Mouse (Mus musculus) lung, embryonic 15.5 days (tissue): Measurements from ENCODE around the gene Cfdp1. TPM values are rescaled to one million over a fixed set of nuclear protein-coding genes. Genes with fewer than 3 reads are reported as not detected.

Experiments used
- ATAC-seq: fragments of 200-750 bp; cut with Nextera tagmentation; 2 replicates; pipeline ENCODE4 v1.8.0; 2017; ENCODE audit warnings: moderate number of reproducible peaks, borderline replicate concordance; ENCODE audit not compliant: low FRiP score, low TSS enrichment; ENCODE audit errors: extremely low read depth
- H3K27ac ChIP-seq: fragments of 300-500 bp; sonication (generic); 2 replicates; pipeline ENCODE4 v1.5.1; 2015; ENCODE audit warnings: moderate library complexity, mild to moderate bottlenecking, inconsistent platforms
- H3K27me3 ChIP-seq: fragments of 300-500 bp; sonication (generic); 2 replicates; pipeline ENCODE4 v1.6.1; 2015; ENCODE audit warnings: inconsistent platforms
- H3K36me3 ChIP-seq: fragments of 300-500 bp; sonication (generic); 2 replicates; pipeline ENCODE4 v1.6.1; 2015; ENCODE audit warnings: inconsistent platforms
- H3K4me1 ChIP-seq: fragments of 300-500 bp; sonication (generic); 2 replicates; pipeline ENCODE4 v1.6.1; 2015; ENCODE audit warnings: inconsistent platforms
- H3K4me2 ChIP-seq: fragments of 300-500 bp; sonication (generic); 2 replicates; pipeline ENCODE4 v1.6.1; 2015; ENCODE audit warnings: inconsistent platforms, mild to moderate bottlenecking, moderate library complexity
- H3K4me3 ChIP-seq: fragments of 300-500 bp; sonication (generic); 2 replicates; pipeline ENCODE4 v1.5.1; 2015; ENCODE audit warnings: mild to moderate bottlenecking, inconsistent platforms
- H3K9ac ChIP-seq: fragments of 300-500 bp; sonication (generic); 2 replicates; pipeline ENCODE4 v1.6.1; 2015; ENCODE audit warnings: inconsistent platforms
- H3K9me3 ChIP-seq: fragments of 300-500 bp; sonication (generic); 2 replicates; pipeline ENCODE4 v1.6.1; 2016; ENCODE audit warnings: inconsistent platforms
- WGBS: fragments of 180-500 bp; shearing (Covaris S2); methylation state at CpG from one replicate; pipeline ENCODE4 v1.1.7; 2015; 5-methylcytosine and 5-hydroxymethylcytosine counted together
- polyA plus RNA-seq: library from polyadenylated mRNA; unstranded; fragments of >200 nt; fragmentation: Nextera tagmentation; extraction: Ambion mirVana; gene quantifications from 2 replicates; pipeline ENCODE4 v1.2.1, GENCODE M21; 2015

The Cfdp1 gene
- polyA plus RNA-seq, 1 experiment from 2014 or later, result 203 TPM

DNA sequence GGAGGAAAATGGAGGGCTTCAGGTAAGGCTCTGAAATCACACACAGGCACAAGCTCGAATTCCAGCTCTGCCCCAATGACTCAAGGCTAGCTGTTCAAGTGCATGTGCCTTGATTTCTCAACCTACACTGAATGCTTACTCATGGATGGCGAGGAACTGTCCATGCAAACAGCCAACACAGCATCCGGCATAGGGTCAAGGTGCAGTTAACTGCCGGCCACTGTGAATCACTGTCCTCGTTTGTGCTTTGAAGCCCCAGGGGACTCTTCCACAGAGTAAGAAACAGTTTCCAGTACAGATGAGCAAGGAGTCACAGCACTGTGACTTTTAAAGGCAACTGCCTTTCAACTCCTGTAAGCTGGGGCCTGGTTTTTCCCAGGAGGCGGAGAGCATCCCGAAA is 74.4 kb downstream of the Cfdp1 start:
- no peaks in the 10 kb centered on the region for H3K9me3 ChIP-seq
- no peak overlapping the region for H3K4me3 ChIP-seq
- ATAC-seq, result no peak
- H3K9ac ChIP-seq, result no peak overlapping the region
- no peak overlapping the region for H3K27ac ChIP-seq
- 76% methylated on average over 7 of the region's 7 CpGs for WGBS
- peaks cover 16% of the 10 kb centered on the region for H3K36me3 ChIP-seq
- H3K4me1 ChIP-seq, result no peaks in the 10 kb centered on the region
- no peaks in the 10 kb centered on the region for H3K27me3 ChIP-seq
- H3K4me2 ChIP-seq, result no peak overlapping the region

DNA sequence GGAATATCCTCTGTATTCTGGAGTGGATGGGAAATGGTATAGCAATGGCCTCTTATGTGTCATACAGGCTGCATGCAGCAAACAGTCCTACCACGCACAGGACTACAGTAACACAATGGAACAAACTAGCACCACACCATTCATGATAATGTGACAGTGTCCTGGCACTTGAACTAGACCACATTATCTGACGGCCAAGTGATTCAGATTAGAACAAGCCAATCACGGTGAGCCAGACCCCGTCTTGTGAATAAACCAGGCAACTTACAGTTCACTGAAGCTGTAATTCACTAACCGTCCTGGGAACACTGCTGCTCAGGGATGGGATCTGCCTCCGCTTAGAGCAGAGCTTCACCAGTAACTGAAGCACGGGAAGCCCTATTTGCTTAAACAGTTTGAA is 75.3 kb downstream of the Cfdp1 start:
- Histone ChIP-seq H3K36me3 (peaks cover 21% of the 10 kb centered on the region), H3K27ac (peak overlapping the region; percentile 19; the same call in 1 of the 2 replicates)
- peak; percentile 49; the same call in 1 of the 2 replicates for ATAC-seq

DNA sequence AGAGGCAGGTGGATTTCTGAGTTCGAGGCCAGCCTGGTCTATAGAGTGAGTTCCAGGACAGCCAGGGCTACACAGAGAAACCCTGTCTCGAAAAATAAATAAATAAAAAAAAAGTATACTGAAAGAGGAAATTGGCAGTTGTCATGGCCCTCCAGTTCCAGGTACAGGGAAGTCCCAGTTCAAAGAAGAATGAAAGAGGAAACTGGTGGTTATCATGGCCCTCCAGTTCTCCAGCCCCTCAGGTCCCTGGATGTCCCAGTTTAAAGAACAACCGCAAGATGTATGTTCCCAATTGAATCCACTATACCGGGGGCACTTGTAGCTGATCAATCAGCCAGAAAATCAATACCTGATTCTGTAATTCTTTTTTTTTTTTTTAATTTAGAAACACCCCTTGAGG is 77.6 kb downstream of the Cfdp1 start:
- Histone ChIP-seq H3K4me2 (no peak overlapping the region), H3K4me3 (no peak overlapping the region), H3K4me1 (peaks cover 6% of the 10 kb centered on the region; the same call in 1 of the 2 replicates), H3K27ac (no peak overlapping the region), H3K9ac (no peak overlapping the region), H3K36me3 (peaks cover 21% of the 10 kb centered on the region), H3K9me3 (no peaks in the 10 kb centered on the region), H3K27me3 (no peaks in the 10 kb centered on the region)
- WGBS, result 90% methylated on average over 4 of the region's 4 CpGs
- no peak for ATAC-seq

More for the DNA sequence above, 75.3 kb downstream of the Cfdp1 start:
- H3K9me3 ChIP-seq, result no peaks in the 10 kb centered on the region
- H3K9ac ChIP-seq, result no peak overlapping the region
- no peaks in the 10 kb centered on the region for H3K4me1 ChIP-seq
- WGBS, result 59% methylated on average over 7 of the region's 7 CpGs
- no peak overlapping the region for H3K4me2 ChIP-seq
- no peaks in the 10 kb centered on the region for H3K27me3 ChIP-seq
- no peak overlapping the region for H3K4me3 ChIP-seq

DNA sequence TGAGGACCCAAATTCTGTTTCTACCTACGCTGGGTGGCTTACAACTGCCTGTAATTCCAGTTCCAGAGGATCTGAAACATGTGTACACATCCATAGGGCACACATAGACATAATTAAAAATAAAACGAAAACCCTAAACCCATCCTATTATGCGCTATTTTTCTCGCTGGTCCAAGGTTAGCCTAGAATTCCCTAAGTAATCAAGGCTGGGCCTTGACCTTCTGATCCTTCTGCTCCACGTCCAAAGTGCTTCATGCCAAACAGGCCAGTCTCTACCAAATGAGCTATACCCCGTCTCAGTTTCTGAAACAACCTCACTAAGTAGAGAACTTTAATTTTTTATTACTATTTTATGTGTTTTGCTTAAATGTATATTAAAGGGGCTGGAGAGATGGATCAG is 78.3 kb downstream of the Cfdp1 start:
- Histone ChIP-seq H3K27ac (no peak overlapping the region), H3K9ac (no peak overlapping the region), H3K4me2 (no peak overlapping the region), H3K36me3 (peaks cover 21% of the 10 kb centered on the region), H3K4me3 (no peak overlapping the region), H3K4me1 (peaks cover 10% of the 10 kb centered on the region; the same call in 1 of the 2 replicates), H3K27me3 (no peaks in the 10 kb centered on the region), H3K9me3 (no peaks in the 10 kb centered on the region)
- WGBS, result 93% methylated on average over 6 of the region's 6 CpGs
- ATAC-seq, result no peak

DNA sequence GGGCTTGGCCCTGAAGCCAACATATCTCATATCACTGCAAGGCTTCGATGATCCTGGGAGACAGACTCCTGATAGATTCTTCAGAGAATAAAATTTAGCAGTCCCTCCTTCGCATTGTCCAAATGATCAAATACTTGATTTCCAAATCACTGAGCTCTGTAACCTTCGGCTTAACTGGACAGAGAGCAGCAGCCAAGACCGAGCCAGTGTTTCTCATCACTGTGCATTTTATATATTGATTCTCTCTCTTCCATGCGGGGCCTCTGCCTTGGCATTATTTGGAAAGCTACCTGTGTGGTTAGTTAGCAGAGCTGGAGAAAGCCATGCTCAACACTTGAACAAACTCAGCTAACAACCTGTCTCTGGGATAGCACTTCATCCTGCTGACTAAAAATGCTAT is 80.6 kb downstream of the Cfdp1 start:
- Histone ChIP-seq H3K27me3 (no peaks in the 10 kb centered on the region), H3K9me3 (no peaks in the 10 kb centered on the region), H3K4me2 (no peak overlapping the region), H3K36me3 (peaks cover 18% of the 10 kb centered on the region), H3K4me3 (no peak overlapping the region), H3K27ac (no peak overlapping the region), H3K9ac (no peak overlapping the region), H3K4me1 (peaks cover 15% of the 10 kb centered on the region)
- ATAC-seq, result no peak
- WGBS, result 94% methylated on average over 5 of the region's 5 CpGs

DNA sequence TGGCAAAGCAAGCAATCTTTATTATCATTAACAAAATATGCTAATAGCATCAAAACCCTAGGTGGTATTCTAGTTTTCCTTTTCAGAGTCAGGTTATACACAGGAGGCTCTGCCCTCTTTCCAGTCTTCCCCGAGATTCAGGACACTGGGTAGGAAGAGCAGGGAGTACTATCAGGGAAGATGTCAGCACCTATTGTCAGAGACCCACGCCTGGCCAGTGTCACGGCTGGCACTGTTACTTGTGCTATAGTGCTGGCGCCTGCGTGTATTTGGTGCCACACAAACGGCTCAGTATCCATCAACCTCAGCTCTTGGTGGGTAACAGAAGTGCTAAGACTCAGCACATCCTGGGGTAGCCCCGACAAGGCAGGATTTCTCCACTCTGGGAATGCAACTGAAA is 81.0 kb downstream of the Cfdp1 start:
- peaks cover 15% of the 10 kb centered on the region for H3K4me1 ChIP-seq
- H3K36me3 ChIP-seq, result peaks cover 20% of the 10 kb centered on the region
- ATAC-seq, result no peak
- no peak overlapping the region for H3K27ac ChIP-seq
- no peaks in the 10 kb centered on the region for H3K9me3 ChIP-seq
- H3K4me2 ChIP-seq, result no peak overlapping the region
- H3K9ac ChIP-seq, result no peak overlapping the region
- 83% methylated on average over 7 of the region's 7 CpGs for WGBS
- H3K27me3 ChIP-seq, result no peaks in the 10 kb centered on the region
- no peak overlapping the region for H3K4me3 ChIP-seq

DNA sequence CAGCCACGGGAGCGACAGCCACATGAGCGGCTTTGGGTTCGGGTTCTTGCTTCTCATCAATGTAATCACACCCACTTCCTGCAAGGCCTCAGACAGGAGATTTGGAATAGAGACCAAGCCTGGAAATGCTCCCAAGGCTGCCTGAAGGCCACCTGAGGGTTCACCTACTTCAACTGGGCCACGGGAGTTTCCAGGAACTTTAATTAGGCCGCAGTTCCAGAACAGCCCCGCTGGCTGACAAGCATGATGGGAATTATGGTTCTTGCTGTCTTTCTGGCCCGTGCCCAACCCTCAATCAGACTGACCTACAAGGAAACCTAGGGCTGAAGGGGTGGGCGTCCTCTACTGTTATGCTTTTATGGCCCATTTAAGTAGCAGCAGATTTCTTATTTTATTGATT is 82.0 kb downstream of the Cfdp1 start:
- 87% methylated on average over 9 of the region's 9 CpGs for WGBS
- Histone ChIP-seq H3K4me1 (peaks cover 15% of the 10 kb centered on the region), H3K9ac (no peak overlapping the region), H3K27me3 (no peaks in the 10 kb centered on the region), H3K9me3 (no peaks in the 10 kb centered on the region), H3K27ac (no peak overlapping the region), H3K4me2 (no peak overlapping the region), H3K36me3 (peaks cover 23% of the 10 kb centered on the region), H3K4me3 (no peak overlapping the region)
- ATAC-seq, result no peak

DNA sequence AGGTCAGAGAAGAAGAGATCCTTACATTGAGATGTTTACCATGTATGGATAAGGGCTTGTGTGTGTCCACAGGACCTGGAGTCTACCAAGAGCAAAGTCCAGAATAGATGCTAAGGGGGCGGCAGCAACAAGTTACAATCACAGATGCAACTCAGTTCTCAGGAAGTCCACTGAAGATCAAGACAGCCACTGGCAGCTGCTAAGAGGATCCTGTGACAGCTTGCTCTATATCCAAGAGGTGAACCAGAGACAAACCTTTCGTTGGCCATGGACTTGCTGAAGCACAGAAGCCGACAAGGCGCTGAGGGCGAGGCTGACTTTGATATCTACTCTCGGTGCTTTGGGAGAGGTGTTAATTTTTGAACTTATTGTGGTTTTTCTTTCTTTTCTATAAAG is 82.5 kb downstream of the Cfdp1 start:
- Histone ChIP-seq H3K9ac (no peak overlapping the region), H3K4me1 (peaks cover 15% of the 10 kb centered on the region), H3K9me3 (no peaks in the 10 kb centered on the region), H3K4me2 (no peak overlapping the region), H3K27ac (peak overlapping the region; percentile 11; the same call in 1 of the 2 replicates), H3K27me3 (no peaks in the 10 kb centered on the region), H3K36me3 (peaks cover 27% of the 10 kb centered on the region), H3K4me3 (no peak overlapping the region)
- 81% methylated on average over 6 of the region's 6 CpGs for WGBS
- ATAC-seq, result no peak; the same call in 1 of the 2 replicates

DNA sequence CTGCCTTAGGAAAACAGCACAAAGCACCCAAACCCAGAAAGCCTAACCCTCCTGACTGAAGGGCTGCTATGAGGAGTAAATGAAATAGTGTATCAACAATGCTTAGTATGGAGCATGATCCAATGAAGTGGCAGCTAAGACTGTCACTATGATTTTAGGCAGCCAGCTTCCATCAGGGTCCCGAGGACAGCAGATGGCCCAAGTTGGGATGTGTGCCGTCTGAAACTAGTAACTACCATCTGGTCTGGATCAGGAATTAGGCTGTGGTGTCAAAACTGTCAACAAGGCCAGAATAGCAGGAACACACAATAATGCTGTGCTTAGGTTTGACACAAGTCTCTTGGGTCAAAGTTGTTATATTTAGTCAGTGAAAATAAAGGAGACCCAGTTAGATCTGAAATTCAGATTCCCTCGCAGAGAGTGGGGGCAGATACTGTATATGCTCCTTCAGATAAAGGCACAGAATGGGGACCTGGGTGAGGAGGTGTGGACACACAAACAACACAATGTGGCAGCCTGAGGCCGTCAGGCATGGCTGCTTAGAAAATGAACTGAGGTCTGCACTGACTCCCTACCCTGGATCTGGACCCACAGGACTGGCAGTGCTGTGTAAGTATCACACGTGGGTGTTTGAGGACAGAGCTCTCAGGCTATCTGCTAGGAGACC is 83.0 kb downstream of the Cfdp1 start:
- H3K36me3 ChIP-seq, result peaks cover 27% of the 10 kb centered on the region
- ATAC-seq, result peak; percentile 79; the same call in 1 of the 2 replicates
- peak overlapping the region; percentile 11; the same call in 1 of the 2 replicates for H3K27ac ChIP-seq
- 53% methylated on average over 5 of the region's 5 CpGs for WGBS
- no peaks in the 10 kb centered on the region for H3K9me3 ChIP-seq
- H3K4me3 ChIP-seq, result no peak overlapping the region
- peaks cover 15% of the 10 kb centered on the region for H3K4me1 ChIP-seq
- H3K4me2 ChIP-seq, result no peak overlapping the region
- H3K27me3 ChIP-seq, result no peaks in the 10 kb centered on the region
- H3K9ac ChIP-seq, result no peak overlapping the region

DNA sequence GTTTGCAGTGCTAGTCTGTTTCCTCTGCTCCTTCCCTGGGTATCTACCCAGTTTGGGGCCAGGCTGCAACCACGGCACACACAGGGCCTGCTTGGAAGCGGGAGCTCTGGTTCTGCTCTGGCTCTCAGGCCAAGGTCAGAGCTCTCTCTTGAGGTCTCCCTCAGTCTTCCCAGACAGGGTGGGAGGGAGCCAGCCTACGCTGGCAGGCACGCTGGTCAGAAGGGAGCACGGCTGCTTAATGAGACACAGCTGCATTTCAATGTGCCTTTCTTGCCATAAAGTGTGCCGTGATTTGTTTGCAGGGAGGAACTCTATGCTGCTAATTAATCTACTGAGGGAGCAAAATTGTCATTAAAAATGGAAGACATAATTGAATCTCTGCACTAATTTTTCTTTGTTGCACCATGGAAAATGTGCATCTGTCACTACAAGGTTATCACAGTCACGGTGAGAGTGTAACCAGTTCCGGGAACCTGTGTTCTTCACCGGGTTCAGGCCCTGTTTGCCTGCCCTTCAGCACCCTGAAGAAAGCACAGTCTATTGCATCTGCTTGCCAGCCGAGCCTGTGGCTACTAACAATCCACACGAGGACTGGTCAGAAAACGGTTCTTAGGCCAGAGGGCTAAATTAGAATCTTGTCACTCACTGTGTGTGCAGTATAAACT is 84.2 kb downstream of the Cfdp1 start:
- H3K4me3 ChIP-seq, result no peak overlapping the region
- H3K27ac ChIP-seq, result no peak overlapping the region
- no peaks in the 10 kb centered on the region for H3K27me3 ChIP-seq
- peaks cover 15% of the 10 kb centered on the region for H3K4me1 ChIP-seq
- H3K9ac ChIP-seq, result no peak overlapping the region
- no peaks in the 10 kb centered on the region for H3K9me3 ChIP-seq
- WGBS, result 50% methylated on average over 12 of the region's 12 CpGs
- peak; percentile 66 for ATAC-seq
- peaks cover 33% of the 10 kb centered on the region for H3K36me3 ChIP-seq
- no peak overlapping the region for H3K4me2 ChIP-seq

DNA sequence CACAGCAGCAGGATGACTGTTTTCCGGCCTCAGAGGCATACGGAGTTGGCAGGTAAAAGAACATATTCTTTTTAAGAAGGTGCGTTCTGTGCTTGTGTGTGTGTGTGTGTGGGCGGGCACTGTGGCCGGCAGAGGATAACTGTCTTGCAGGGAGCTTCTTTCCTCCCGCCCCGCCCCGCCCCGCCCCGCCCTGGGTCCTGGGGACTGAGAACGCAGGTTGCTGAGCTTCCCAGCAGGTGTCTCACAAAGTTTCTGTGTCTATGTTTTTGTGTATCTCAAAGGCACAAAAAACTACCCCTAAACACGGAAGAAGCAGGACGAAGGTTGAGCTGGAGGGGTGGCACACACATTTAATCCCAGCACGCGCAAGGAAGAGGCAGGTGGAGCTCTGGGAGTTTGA is 84.8 kb downstream of the Cfdp1 start:
- WGBS, result 81% methylated on average over 15 of the region's 15 CpGs
- Histone ChIP-seq H3K4me1 (peaks cover 15% of the 10 kb centered on the region), H3K4me3 (no peak overlapping the region), H3K4me2 (no peak overlapping the region), H3K9me3 (no peaks in the 10 kb centered on the region), H3K27me3 (no peaks in the 10 kb centered on the region), H3K9ac (no peak overlapping the region), H3K36me3 (peaks cover 27% of the 10 kb centered on the region), H3K27ac (no peak overlapping the region)
- ATAC-seq, result no peak

DNA sequence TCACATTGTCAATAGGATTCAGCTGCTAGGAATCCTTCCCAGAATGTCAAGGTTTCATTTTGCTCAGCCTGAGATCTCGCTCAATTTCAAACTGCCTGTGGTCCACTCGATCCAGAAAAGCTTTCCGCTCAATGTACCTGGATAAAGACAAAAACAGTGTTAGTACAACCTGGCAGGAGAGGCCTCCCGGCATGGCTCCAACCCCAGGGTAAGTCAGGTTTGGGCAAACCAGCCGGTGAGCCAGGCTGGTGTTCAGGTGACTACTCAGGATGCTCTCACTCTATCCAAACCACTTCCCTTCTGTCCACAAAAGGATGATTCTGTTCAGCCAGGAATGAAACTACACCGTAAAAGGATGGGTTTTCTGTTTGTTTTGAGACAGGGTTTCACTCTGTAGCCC is 85.4 kb downstream of the Cfdp1 start:
- Histone ChIP-seq H3K36me3 (peaks cover 27% of the 10 kb centered on the region), H3K4me2 (no peak overlapping the region), H3K27ac (no peak overlapping the region), H3K4me1 (peaks cover 15% of the 10 kb centered on the region), H3K27me3 (no peaks in the 10 kb centered on the region), H3K9ac (no peak overlapping the region), H3K9me3 (no peaks in the 10 kb centered on the region), H3K4me3 (no peak overlapping the region)
- WGBS, result 79% methylated on average over 6 of the region's 6 CpGs
- ATAC-seq, result no peak
